Mouse (Mus musculus) forebrain, embryonic 10.5 days (tissue): ENCODE measurements around the gene Atp4a. TPM values are rescaled to one million over a fixed set of nuclear protein-coding genes. Genes with fewer than 3 reads are reported as not detected.

Experiments used
- polyA plus RNA-seq: library from polyadenylated mRNA; unstranded; fragments of >200 nt; fragmentation: Nextera tagmentation; extraction: Ambion mirVana; gene quantifications from 2 replicates; pipeline ENCODE4 v1.2.1, GENCODE M21; 2016

The Atp4a gene
- polyA plus RNA-seq, 1 experiment from 2014 or later, result 1.4 TPM

Other genes with a start within 250 kb of the Atp4a start
- not detected in 2 replicates for gene Prodh2, start 218.6 kb upstream of the Atp4a start, polyA plus RNA-seq
- 29.7 and 31.9 TPM in 2 replicates for gene Arhgap33, start 177.1 kb upstream of the Atp4a start, polyA plus RNA-seq
- 4.3 and 4.6 TPM in 2 replicates for gene Hspb6, start 160.0 kb upstream of the Atp4a start, polyA plus RNA-seq
- 15.2 and 16.1 TPM in 2 replicates for gene Proser3, start 159.9 kb upstream of the Atp4a start, polyA plus RNA-seq
- gene Lin37, start 152.4 kb upstream of the Atp4a start, polyA plus RNA-seq, result 40.7 and 44.2 TPM in 2 replicates
- gene U2af1l4, start 148.9 kb upstream of the Atp4a start, polyA plus RNA-seq, result 96.1 and 96.7 TPM in 2 replicates
- gene Gm49396, start 148.9 kb upstream of the Atp4a start, polyA plus RNA-seq, result 16.1 and 16.3 TPM in 2 replicates
- gene Psenen, start 148.6 kb upstream of the Atp4a start, polyA plus RNA-seq, result 124 and 126 TPM in 2 replicates
- gene Igflr1, start 146.8 kb upstream of the Atp4a start, polyA plus RNA-seq, result 5.9 and 7.1 TPM in 2 replicates
- gene Kmt2b, start 123.5 kb upstream of the Atp4a start, polyA plus RNA-seq, result 10.1 and 10.4 TPM in 2 replicates
- 0.09 and 0.20 TPM in 2 replicates for gene Zbtb32, start 113.3 kb upstream of the Atp4a start, polyA plus RNA-seq
- gene Upk1a, start 99.4 kb upstream of the Atp4a start, polyA plus RNA-seq, result 0.68 and 0.71 TPM in 2 replicates
- gene Cox6b1, start 86.1 kb upstream of the Atp4a start, polyA plus RNA-seq, result 762 and 774 TPM in 2 replicates
- 0.30 TPM in 1 of 2 replicates, not detected in the other for gene Etv2, start 76.4 kb upstream of the Atp4a start, polyA plus RNA-seq
- 119 and 129 TPM in 2 replicates for gene Rbm42, start 61.9 kb upstream of the Atp4a start, polyA plus RNA-seq
- gene Haus5, start 47.2 kb upstream of the Atp4a start, polyA plus RNA-seq, result 90.2 and 91.9 TPM in 2 replicates
- not detected in 2 replicates for gene Pmis2, start 40.6 kb upstream of the Atp4a start, polyA plus RNA-seq
- not detected in 2 replicates for gene 2200002J24Rik, start 13.3 kb upstream of the Atp4a start, polyA plus RNA-seq
- 154 and 158 TPM in 2 replicates for gene Tmem147, start 17.3 kb downstream of the Atp4a start, polyA plus RNA-seq
- gene Gapdhs, start 31.5 kb downstream of the Atp4a start, polyA plus RNA-seq, result 0.16 and 0.48 TPM in 2 replicates
- gene Sbsn, start 39.3 kb downstream of the Atp4a start, polyA plus RNA-seq, result 0.73 and 1.0 TPM in 2 replicates
- not detected in 2 replicates for gene Dmkn, start 51.5 kb downstream of the Atp4a start, polyA plus RNA-seq
- not detected in 2 replicates for gene Krtdap, start 75.7 kb downstream of the Atp4a start, polyA plus RNA-seq
- not detected in 2 replicates for gene Ffar2, start 111.6 kb downstream of the Atp4a start, polyA plus RNA-seq
- gene Ffar3, start 144.0 kb downstream of the Atp4a start, polyA plus RNA-seq, result not detected in 2 replicates
- not detected in 2 replicates for gene Ffar1, start 149.4 kb downstream of the Atp4a start, polyA plus RNA-seq
- gene Cd22, start 168.1 kb downstream of the Atp4a start, polyA plus RNA-seq, result not detected in 2 replicates
- gene Mag, start 202.7 kb downstream of the Atp4a start, polyA plus RNA-seq, result 0.35 and 0.38 TPM in 2 replicates
- gene Hamp2, start 212.5 kb downstream of the Atp4a start, polyA plus RNA-seq, result not detected in 2 replicates
- gene Hamp, start 231.8 kb downstream of the Atp4a start, polyA plus RNA-seq, result not detected in 2 replicates
- gene Usf2, start 244.6 kb downstream of the Atp4a start, polyA plus RNA-seq, result 24.1 and 25.6 TPM in 2 replicates